Mouse (Mus musculus) brain, embryonic 14.5 days (tissue): ENCODE results near the gene Gm10277.

ENCODE experiments used
- CTCF ChIP-seq: fragments of 200-500 bp; IDR thresholded peaks from 2 replicates; pipeline ENCODE4 v1.5.1; 2012; ENCODE audit warnings: inconsistent platforms, mild to moderate bottlenecking, moderate library complexity, borderline replicate concordance; ENCODE audit not compliant: insufficient read depth, insufficient read length; ENCODE audit errors: extremely low read depth
- POLR2A ChIP-seq: fragments of 200-500 bp; IDR thresholded peaks from 2 replicates; pipeline ENCODE4 v1.6.1; 2012; ENCODE audit warnings: mild to moderate bottlenecking, inconsistent platforms, borderline replicate concordance; ENCODE audit not compliant: poor library complexity, insufficient read depth, insufficient read length, severe bottlenecking; ENCODE audit errors: extremely low read depth

GRCm38 (mm10) chr11:77806218-77806617 is 18.7 kb upstream of the Gm10277 start:
- TF ChIP-seq CTCF (0 out of 2 replicates have a peak, but pooled peaks have one; percentile 2), POLR2A (no peak)
